Mouse (Mus musculus): ENCODE data around the gene Hrasls.

Gene Hrasls

GRCm38 (mm10) chr16:29209605-29210411 lies at the start of gene Hrasls:
Hrasls (plus strand) TSS chr16:29209695.
- DNase-seq (ENCODE audit: low spot score) = no peak

- DNase-seq (ENCODE audit: low spot score) = no peak
Measured at GRCm38 (mm10) chr16:29162271-29162670, 47.2 kb upstream of the Hrasls start.

DNA sequence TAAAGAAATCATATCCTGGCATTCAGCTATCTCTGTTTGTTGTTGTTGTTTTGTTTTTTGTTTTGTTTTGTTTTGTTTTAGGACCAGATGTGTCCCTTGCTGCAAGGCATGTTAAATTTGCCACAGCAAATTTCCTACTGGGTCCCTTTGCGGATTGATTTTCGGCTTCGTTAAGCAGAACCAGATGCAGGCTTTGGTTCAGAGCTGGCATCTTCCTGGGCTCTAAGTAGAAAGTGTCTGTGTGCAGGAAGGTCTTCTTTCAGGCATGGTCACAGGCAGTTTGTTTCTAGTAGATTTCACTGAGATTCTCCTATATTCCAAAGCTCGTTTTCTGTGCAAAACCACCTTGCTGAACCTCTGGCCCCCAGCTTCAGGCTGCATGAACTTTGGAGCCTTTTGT lies 42.4 kb upstream of the Hrasls start:
- DNase-seq (ENCODE audit: low spot score) = no peak

- no peak for DNase-seq (ENCODE audit: low spot score)
Measured at GRCm38 (mm10) chr16:29171741-29172140, 37.8 kb upstream of the Hrasls start.

DNA sequence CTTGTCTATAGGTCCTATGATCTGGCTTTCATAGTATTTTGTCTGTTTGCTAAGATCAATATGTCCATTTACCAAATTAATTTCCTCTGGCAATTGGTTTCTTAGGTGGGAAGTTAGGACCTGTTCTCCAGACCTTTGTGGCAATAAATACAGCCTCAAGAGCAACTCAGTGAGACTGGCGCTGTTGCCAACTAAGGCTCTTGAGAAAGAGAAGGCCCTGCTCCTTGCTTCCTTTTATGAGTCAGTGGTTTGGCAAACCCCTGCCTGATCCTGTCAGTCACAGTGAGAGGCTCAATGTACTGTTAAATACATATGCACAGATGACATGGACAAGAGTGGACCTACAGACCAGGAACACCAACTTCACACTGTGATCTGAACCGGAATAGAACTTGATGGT lies 36.3 kb upstream of the Hrasls start:
- DNase-seq (ENCODE audit: low spot score) = no peak

DNA sequence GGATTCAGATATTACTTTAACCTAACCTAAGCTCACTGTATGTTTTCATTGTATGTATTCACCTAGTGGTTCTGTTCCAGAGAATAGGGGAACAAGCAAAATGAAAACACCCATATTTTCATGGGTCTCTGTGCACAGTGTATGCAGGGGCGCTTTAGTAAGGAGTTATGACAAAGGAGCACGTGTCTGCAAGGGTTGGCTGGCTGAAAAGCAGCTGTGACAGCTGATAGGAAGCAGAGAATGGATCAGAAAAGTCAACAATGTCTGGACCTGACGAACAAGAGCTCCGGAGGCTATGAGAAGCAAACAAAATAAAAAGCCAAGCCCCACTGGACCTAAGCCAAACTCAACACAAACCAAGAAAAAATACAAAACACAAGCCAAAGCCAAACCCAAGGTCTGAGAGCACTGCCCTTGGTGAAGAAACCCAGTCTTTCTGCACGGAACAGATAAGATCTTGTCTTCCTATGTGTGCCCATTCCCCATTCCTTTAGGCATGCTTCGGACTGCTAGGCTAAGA lies 34.6 kb upstream of the Hrasls start:
- no peak for DNase-seq (ENCODE audit: low spot score)

- DNase-seq (ENCODE audit: low spot score) = no peak
Measured at GRCm38 (mm10) chr16:29192911-29193310, 16.6 kb upstream of the Hrasls start.

GRCm38 (mm10) chr16:29193981-29194380 lies 15.5 kb upstream of the Hrasls start:
- no peak for DNase-seq (ENCODE audit: low spot score)

- DNase-seq (ENCODE audit: low spot score) = no peak
Measured at GRCm38 (mm10) chr16:29195156-29195555, 14.3 kb upstream of the Hrasls start.

DNA sequence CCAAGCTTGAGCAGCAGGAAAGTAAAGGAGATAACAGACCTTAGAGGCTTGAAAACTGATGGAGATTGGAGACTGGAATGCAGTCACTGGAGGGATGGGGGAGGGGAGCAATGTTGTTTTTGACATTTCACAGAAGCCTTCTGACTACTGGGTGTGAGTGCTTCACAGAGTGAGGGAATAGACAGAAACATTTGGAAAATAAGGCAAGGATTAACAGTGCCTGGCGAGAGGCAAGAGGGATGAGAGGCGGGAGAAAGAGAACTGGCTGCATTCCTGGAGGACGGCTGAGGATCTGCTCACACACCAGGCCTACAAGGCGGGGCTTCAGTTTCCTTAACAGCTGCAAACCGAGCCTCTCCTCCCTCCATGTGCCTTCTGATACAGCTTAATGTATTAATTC lies 11.0 kb upstream of the Hrasls start:
- no peak for DNase-seq (ENCODE audit: low spot score)

DNA sequence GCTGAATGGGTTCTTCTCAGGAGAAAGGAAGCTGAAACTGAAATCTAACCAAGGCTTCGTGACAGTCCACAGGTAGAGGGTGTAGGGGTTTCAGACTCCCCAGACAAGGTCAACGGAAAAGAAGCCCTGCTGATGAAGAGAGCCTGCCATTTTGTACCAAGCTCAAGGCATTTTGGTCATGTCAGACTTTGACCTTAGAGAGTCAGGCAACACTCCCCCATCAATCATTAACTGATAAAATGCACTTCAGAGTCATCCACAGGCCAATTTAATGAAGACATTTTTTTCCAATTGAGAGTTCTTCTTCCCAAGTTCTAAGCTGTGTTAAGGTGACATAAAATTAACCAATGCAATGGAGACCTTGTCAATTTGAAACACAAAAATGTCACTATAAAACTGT lies 8.3 kb upstream of the Hrasls start:
- no peak for DNase-seq (ENCODE audit: low spot score)

DNA sequence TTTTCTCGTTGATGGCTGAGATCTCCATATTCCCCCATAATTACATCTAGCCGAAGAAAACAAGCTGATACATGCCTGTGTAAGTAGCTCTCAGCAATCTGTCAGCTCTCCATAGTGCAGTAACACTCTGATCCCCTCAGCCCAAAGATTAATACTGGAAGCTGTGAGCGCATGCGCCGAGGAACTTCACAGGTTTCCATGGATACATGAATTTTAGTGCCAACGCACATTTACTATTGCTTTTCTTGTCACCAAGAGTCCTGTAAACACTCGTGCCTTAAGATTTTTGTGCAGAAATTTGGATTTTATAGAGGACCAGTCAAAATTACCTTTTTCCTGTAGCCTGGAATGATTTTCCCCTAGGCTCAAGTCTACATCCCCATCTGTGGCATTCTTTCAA lies 4.6 kb upstream of the Hrasls start:
- DNase-seq (ENCODE audit: low spot score) = no peak

DNA sequence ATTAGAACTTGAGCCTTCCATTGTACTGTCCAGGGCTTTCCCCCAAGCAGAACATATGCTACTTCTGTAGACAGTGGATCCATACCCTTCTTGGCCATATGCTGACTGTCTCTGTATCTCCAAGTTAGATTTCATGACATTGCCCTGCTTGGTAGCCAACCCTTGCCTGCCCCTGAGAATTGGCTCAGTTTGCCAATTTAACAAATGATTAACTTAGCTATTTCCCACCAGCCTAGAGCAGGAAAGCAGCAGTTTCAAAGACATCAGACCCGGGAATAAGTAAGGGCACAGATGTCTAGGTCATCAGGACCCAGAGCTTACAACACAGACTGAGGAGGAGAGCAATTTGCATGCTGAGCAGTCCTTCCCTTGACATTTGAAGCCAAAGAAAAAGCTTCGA lies 3.9 kb upstream of the Hrasls start:
- no peak for DNase-seq (ENCODE audit: low spot score)

GRCm38 (mm10) chr16:29208841-29209240 lies 654 bp upstream of the Hrasls start:
- no peak for DNase-seq (ENCODE audit: low spot score)

GRCm38 (mm10) chr16:29216395-29217295 lies 7.2 kb downstream of the Hrasls start:
- DNase-seq (ENCODE audit: low spot score) = no peak

GRCm38 (mm10) chr16:29235951-29236350 lies 26.5 kb downstream of the Hrasls start:
- no peak for DNase-seq (ENCODE audit: low spot score)

DNA sequence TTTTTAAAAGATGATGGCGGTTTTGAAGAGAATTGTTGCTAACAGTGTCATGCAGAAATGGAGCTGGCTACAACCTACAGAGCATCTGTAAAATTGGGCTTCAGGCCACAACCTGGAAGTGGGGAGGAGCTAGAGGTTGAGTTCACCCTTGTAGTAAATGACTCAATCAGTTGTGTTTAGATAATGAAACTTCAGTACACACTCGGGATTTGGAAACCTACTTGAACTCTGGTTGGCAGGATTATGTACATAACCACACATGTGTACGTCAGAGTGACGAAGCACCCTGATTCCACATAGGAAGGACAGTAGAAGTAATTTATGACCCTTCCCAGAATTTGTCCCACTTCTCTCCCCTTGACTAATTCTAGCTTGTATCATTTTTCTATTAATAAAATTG lies 44.8 kb downstream of the Hrasls start:
- DNase-seq (ENCODE audit: low spot score) = no peak

All from T-cell, adult 2 months (primary cell).